Mouse (Mus musculus): ENCODE results near the gene Gm609.

- TF ChIP-seq POLR2A (IDR thresholded peaks at IDR 0.05; ENCODE audit: borderline replicate concordance, insufficient read depth, low read length) (no peak), CTCF (IDR thresholded peaks at IDR 0.05; ENCODE audit: borderline replicate concordance, insufficient read depth, low read depth, low read length) (no peak)
These were observed 126.7 kb downstream of the Gm609 start for GRCm38 (mm10) chr16:45366111-45366510.

Data from cerebellum, adult 2 months (tissue).